Mouse (Mus musculus) left cerebral cortex, postnatal 36 days (tissue): Measurements from ENCODE around the gene Vgll4. TPM values are rescaled to one million over a fixed set of nuclear protein-coding genes. Genes with fewer than 3 reads are reported as not detected.

Source experiments
- DNase-seq, 2 experiments: peaks; one replicate each; pipeline ENCODE4 v3.0.0; 2021 to 2022; ENCODE audit warnings: low spot score in 2 of 2, mixed read lengths in 1 of 2
- intact Hi-C: fragments of 180-260 bp; cut with DNase I; formaldehyde crosslinking; loops from one replicate; pipeline ENCODE4 v1.15.1; 2025
- total RNA-seq, 2 experiments: library from RNA; stranded (reverse); gene quantifications; 2 replicates each; pipeline ENCODE4 v1.2.3; 2021

Gene Vgll4
- total RNA-seq, 2 experiments from 2014 or later = 58.5 to 68.8 TPM

GRCm38 (mm10) chr6:114860677-114861568 is 108.9 kb downstream of the Vgll4 start:
- intact Hi-C loops = no loop called here
- no peak for DNase-seq

DNA sequence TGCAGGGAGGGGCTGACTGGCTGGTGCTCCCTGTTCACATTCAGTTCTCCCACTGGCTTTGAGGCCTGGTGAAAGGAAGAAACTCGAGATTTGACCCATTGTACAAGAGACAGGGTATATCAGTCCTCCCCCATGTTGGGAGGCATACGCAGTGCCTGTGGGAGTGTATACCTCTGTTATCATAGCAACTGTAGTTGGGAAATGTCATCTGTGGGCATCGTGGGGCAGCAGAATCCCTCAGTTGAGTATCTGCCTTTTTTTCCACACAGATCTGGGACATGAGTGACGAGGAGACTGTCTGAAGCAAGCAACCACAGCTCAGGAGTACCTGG is 111.1 kb downstream of the Vgll4 start:
- no peak for DNase-seq
- intact Hi-C loops = no loop called here

DNA sequence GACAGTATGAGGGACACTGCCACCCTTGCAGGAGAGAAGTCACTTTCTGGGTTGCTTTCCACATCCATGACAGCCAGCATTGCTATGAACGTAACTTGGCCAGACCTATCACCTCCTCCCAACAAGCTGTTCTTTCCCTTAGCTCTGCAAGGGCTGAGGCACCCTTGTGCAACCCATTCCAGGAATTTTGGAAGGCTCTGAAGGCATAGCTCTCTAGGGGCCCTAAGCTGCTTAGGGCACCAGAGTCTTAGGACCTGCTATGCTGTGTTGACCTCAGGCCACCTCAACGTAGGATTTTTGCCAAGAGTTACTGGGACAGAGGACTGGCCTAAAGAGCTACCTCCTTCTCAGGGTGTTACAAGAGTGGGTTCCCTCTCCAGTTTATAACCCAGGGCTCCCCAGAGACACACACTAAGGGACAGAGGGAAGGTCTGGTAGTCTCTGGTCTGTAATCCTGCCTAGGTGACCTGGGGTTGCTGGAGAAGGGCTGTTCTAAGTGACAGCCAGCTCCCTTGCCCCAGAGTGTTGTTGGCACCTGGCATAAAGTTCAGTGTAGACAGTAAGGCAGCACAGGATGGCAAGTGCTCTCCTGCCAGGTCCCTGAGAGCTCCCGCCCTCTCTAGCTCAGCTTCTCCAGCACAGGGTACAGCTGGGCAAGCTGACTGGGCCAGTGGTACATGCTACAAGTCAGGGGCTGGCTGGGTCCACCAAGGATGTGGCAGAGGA is 111.6 kb downstream of the Vgll4 start:
- DNase-seq = no peak
- intact Hi-C loops = no loop called here

DNA sequence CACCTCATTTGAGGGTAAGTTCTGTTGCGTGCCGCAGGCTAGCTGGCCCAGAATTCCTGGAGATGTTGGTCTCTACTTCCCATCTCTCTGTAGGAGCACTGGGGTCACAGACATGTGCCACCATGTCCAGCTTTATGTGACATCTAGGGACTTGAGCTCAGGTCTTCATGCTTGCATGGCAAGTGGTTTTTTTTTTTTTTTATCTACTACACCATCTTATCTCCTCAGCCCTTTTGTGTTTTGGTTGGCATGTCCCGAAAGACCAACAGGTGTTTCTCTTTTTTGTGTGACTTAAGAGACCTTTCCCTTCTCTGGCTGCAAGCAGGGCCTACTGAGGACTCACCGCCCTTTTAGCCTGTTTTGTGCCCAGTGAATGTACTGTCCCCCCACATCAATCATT is 113.3 kb downstream of the Vgll4 start:
- DNase-seq = no peak
- intact Hi-C loops = no loop called here

DNA sequence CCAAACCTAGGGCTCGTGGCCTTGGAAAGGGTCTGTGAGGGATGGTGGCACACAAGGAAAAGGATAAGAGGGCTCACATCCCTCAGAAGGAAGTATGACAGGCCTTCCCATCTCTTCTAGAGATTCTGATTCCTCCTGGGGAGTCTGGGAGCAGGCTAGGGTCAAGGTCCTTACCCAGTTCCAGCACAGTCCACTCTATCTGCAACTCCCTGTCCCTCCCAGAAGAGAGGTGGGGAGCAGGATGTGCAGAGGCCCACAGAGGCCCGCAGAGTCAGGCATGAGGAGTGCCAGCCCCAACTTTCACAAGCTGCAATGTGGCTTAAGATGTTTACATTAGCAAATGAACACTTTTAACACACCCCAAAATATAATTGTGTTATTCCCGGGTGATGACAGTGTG is 114.2 kb downstream of the Vgll4 start:
- no peak for DNase-seq
- intact Hi-C loops = no loop called here

DNA sequence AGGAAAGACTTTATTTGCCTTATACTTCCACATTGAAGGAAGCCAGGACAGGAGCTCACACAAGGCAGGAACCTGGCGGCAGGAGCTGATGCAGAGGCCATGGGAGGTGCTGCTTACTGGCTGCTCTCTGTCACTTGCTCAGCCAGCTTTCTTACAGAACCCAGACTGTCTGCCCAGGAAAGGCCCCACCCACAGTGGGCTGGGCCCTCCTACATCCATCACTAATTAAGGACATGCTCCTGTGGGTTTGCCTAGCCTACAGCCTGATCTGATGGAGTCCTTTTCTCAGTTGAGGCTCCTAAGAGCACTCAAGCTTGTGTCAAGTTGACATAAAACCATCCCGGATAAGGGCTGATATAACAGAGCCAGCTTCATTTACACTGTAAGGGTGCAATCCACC is 115.4 kb downstream of the Vgll4 start:
- no peak for DNase-seq
- intact Hi-C loops = no loop called here

DNA sequence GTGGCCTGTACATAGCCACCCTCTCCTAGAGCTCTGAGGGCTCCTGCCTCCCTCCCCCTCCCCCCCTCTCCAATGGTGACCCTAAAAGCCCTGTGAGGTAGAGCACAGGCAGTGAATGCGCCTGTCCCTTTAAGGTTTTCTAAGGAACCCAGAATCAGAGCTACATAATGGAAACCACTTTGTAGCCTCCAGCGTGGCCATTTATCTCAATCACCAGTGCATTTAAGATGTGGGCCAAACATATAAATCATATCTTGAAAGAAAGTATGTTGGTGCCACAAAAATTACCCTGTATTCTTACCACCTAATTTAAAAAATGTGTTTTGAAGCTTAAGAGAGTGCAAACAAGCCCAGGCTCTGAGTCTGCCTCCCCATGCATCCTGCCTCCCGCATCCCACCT is 117.1 kb downstream of the Vgll4 start:
- DNase-seq = no peak
- intact Hi-C loops = no loop called here

- DNase-seq = no peak
- intact Hi-C loops = no loop called here
Measured at GRCm38 (mm10) chr6:114851688-114852087, 118.1 kb downstream of the Vgll4 start.

DNA sequence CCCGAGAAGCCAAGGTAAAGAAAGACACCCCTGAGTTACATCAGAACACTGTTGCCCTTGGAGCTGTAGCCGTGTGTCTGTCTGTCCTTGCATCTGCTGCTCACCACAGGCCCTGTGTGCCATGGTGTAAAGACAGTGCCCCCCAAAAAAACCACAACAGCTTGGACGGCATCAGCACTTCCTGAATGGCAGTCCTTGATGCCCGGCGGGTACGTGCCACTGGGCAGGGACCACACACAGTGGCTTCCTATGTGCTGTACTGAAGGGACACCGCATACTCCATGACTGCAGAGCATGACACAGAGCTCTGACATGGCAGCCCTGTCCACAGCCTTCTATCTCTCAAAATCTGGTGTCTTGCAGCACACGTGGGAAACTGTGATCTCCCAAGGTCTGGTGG is 120.0 kb downstream of the Vgll4 start:
- intact Hi-C loops = no loop called here
- DNase-seq = no peak

- DNase-seq = no peak
- intact Hi-C loops = no loop called here
Measured at GRCm38 (mm10) chr6:114848761-114849160, 121.0 kb downstream of the Vgll4 start.

GRCm38 (mm10) chr6:114847582-114848174 is 122.1 kb downstream of the Vgll4 start:
- no peak for DNase-seq
- intact Hi-C loops = no loop called here

DNA sequence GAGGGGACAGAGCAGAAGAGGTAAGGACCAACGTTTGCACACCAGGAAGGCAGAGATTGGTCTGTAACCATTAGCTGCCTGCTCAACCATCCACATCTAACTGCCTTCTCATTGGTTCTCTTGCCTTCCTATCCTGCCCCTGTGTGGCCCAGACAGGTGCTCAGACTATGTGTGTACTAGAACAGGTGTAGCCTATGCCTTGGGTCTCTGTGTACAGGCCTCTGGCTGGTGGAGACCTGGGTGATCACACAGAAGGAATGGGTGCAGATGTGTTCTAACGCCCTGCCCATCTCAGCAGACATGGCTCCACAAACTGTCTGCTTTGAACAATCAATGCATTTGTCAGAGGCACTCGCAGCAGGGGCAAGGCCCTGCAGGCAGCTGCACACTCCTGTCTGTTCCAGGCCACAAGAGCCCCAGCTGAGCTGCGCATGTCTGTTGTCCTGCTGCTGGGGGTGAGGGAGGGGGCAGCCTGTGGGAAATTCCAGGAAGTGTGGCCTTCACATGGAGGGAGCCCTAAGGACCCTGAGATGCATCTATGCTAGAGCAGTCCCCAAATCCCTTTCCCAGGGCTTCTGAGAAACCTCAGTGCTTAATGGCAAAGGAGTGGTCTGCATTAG is 123.5 kb downstream of the Vgll4 start:
- intact Hi-C loops = no loop called here
- DNase-seq = no peak

DNA sequence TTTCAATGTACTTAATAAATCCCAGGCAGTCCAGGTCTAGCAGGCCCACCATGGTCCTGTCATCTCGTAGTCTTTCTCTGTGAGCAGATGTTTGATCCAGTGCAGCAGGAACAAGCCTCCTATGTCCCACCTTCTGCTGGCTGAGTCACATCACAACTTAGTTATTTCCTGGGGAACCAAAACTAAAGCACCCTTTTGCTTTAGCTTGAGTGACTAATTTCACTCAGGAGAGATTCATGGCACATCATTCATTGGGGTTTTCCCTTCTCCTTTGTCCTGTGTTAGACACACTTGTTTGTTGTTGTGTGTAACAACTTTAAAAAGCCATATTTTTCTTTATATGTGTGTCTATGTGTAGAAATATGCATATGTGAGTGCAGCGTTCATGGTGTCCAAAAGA is 126.9 kb downstream of the Vgll4 start:
- DNase-seq = no peak
- intact Hi-C loops = no loop called here

GRCm38 (mm10) chr6:114842131-114842530 is 127.7 kb downstream of the Vgll4 start:
- no peak for DNase-seq
- intact Hi-C loops = no loop called here

- intact Hi-C loops = no loop called here
- no peak for DNase-seq
Measured at GRCm38 (mm10) chr6:114840012-114840411, 129.8 kb downstream of the Vgll4 start.

DNA sequence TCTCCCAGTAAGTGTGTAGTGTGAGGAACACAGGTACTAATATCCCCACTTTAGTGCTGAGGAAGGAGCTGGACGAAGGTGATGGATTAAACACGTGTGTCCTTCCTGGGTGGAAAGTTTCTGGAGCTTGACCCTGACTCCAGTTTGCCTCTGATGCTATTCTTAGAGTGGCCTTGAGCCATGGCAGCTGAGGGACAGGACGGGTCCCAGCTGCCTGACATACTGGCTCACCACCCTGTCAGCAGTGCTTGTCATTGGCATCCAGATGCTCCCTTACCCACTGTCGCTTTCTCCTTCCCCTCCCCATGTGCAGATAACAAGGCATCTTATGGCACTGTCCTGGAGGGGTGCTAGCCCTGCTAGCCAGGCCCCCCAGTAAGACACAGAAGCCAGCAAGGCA is 130.9 kb downstream of the Vgll4 start:
- intact Hi-C loops = no loop called here
- DNase-seq = no peak

DNA sequence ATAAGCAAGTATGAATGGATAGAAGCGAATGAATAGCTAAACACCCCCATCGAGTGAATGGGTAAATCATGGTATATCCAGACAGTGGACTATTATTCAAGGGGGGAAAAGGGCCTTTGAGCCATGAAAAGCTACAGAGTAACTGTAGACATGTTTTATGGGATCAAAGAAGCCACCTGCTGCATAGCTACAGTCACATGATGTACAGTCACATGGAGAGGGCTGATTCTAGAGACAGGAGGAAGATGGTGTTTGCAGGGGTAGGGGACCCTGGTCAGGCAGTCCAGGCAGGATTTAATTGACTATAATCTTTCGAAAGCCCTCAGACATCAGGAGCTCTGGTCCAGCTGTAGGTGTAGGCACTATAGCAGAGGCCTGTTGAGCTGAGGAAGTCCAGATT is 133.4 kb downstream of the Vgll4 start:
- intact Hi-C loops = no loop called here
- no peak for DNase-seq

DNA sequence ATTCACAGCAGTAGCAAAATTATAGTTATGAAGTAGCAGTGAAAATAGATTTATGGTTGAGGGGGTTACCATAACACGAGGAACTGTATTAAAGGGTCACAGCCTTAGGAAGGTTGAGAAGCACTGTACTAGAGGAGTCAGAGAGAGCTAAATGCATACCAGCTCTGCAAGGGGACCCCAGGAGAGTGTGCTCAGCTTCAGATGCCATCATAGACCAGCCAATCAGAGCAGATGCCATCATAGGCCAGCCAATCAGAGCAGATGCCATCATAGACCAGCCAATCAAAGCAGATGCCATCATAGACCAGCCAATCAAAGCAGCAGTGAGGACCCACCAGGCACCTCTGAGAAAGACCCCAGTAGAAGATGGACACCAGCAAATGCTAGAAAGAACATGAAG is 134.0 kb downstream of the Vgll4 start:
- intact Hi-C loops = no loop called here

DNA sequence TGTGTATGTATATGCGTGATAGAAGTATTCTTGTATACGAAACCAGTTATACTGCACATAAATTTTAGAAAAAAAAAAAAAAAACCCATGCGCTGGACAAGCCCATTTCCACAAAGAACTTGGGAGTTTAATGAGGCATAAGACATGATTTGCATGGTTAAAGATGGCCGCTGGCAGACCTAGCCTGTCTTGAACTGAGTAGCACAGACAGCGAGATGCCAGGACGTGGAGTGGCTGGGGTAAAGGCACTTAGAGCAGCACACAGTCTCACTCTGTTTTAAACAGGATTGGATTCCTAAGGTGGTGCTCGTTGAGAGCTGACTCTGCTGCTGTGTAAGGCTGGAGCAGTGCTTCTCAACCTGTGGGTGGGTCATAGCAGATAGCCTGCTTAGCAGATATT is 134.4 kb downstream of the Vgll4 start:
- intact Hi-C loops = no loop called here
- no peak for DNase-seq

More for the DNA sequence above, 134.0 kb downstream of the Vgll4 start:
- DNase-seq = no peak

DNA sequence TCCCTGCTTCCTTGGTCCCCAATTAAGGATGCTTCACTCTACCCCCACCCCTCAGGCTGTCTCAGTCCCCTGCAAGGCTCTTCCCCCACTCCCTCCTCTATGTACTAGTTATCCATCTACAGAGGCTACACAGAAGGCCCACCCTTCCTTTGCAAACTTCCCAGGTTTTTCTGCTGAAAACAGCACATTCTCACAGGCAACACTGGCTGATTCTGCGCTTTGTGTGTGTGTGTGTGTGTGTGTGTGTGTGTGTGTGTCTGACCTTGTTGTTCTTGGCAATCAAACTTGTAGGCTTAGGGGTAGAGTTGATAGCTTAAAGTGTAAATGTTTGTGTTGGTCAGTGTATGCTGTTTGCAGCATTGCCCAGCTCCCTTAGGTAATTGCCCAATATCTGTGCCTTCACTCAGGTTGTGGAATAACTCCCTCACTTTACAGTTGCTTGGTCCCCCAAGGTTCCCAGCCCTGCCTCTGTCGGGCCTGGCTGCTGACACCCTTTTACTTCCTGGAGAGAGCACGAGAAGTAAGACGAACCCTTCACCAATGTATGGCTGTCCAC is 135.9 kb downstream of the Vgll4 start:
- intact Hi-C loops = no loop called here
- DNase-seq = no peak
